Mouse (Mus musculus): ENCODE results near the gene Kcne2. TPM values are rescaled to one million over a fixed set of nuclear protein-coding genes. Genes with fewer than 3 reads are reported as not detected.

Kcne2 gene
- polyA plus RNA-seq, 1 experiment: 0.33 TPM

DNA sequence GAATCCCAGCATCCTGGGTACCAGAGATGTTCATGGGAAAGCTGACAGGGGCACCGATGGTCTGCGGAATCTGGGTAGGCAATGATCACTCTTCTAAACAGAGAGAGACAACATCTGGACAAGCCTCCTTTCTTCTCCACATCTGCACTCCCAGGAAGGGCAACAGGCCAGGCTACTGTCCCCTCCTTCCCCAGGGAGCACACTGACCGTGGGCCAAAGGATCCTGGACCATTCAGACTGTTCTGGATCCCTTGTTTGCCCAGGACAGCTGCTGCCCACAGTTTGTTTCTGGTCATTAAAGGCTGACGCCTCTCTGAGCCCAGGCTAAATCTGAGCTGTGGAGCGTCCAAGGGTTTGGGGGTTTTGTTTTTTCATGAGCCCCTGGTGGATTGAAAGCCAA, 9.5 kb upstream of the Kcne2 start:
- Histone ChIP-seq H3K27ac (ENCODE audit: insufficient read depth, low read length) (no peak overlapping the region), H3K4me1 (ENCODE audit: control insufficient read depth, insufficient read depth, low read length) (no peaks in the 10 kb centered on the region), H3K4me3 (ENCODE audit: insufficient read depth, low read length) (no peak overlapping the region)
- no peak for TF ChIP-seq CTCF (IDR thresholded peaks at IDR 0.05; ENCODE audit: extremely low read depth, insufficient read depth, low read length)
- TF ChIP-seq POLR2A (IDR thresholded peaks at IDR 0.05; ENCODE audit: extremely low read depth, insufficient read depth, low read length): no peak

DNA sequence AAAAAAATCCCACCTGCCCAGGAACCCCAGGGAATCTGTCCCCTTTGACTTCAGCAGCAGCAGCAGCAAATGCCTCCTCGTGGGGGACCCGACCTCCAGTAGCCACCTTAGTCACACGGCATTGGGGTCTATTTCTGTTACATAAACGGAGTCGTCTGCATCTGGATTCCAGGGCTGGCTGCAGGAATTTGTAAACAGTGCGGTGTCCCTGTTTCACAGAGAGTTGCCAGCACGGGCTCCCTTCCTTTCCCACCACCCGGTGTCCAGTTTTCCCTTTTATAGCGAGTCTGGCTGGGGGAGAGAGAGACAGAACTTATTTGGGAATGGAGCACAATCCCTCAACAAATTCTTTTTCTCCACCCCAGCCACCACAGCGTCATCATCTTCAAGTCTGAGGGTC, 7.1 kb upstream of the Kcne2 start:
- TF ChIP-seq CTCF (IDR thresholded peaks at IDR 0.05; ENCODE audit: extremely low read depth, insufficient read depth, low read length) (no peak), POLR2A (IDR thresholded peaks at IDR 0.05; ENCODE audit: extremely low read depth, insufficient read depth, low read length) (no peak)
- H3K4me1 ChIP-seq (ENCODE audit: control insufficient read depth, insufficient read depth, low read length): no peaks in the 10 kb centered on the region
- no peak overlapping the region for H3K27ac ChIP-seq (ENCODE audit: insufficient read depth, low read length)
- no peak overlapping the region for H3K4me3 ChIP-seq (ENCODE audit: insufficient read depth, low read length)

DNA sequence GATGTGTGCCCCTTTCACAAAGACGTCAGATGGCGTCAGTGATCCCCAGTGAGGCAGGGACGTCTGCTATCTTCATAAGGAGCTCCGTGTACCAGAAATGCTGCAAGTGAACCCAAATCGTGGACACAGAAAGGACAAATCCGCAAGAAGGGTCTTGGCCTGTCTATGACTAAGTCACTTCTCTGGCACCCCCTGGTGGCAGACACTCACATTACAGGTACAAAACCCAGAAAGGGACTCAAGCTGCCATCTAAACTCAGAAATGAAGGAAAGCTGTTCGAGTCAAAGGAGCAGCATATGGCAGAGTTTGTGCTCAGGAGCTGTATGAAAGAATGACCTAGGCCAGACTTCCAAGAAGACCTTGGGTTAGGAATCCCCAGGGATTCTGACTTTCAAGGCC, 5.6 kb upstream of the Kcne2 start:
- Histone ChIP-seq H3K27ac (ENCODE audit: insufficient read depth, low read length) (no peak overlapping the region), H3K4me3 (ENCODE audit: insufficient read depth, low read length) (no peak overlapping the region), H3K4me1 (ENCODE audit: control insufficient read depth, insufficient read depth, low read length) (no peaks in the 10 kb centered on the region)
- TF ChIP-seq CTCF (IDR thresholded peaks at IDR 0.05; ENCODE audit: extremely low read depth, insufficient read depth, low read length) (peak; percentile 83), POLR2A (IDR thresholded peaks at IDR 0.05; ENCODE audit: extremely low read depth, insufficient read depth, low read length) (no peak)

DNA sequence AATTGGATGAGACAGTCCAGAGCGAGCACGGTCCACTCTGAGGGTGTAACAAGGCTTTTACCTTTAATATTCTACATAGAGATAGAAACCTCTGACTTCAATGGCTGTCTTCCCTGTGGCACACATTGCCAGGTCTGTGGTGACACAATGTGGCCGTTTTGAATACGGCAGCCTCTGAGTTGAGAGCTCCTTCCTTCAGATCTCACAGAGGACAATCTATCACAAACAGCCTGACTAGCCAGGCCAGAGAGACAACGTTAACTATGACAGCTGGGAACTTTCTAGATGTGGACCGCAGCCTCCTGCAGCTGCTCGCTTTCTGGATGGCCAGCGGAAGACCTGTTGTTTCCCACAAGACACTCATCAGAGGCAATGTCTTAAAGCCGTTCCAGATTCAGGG, 3.4 kb upstream of the Kcne2 start:
- no peak overlapping the region for H3K27ac ChIP-seq (ENCODE audit: insufficient read depth, low read length)
- H3K4me1 ChIP-seq (ENCODE audit: control insufficient read depth, insufficient read depth, low read length): no peaks in the 10 kb centered on the region
- H3K4me3 ChIP-seq (ENCODE audit: insufficient read depth, low read length): no peak overlapping the region
- TF ChIP-seq POLR2A (IDR thresholded peaks at IDR 0.05; ENCODE audit: extremely low read depth, insufficient read depth, low read length) (no peak), CTCF (IDR thresholded peaks at IDR 0.05; ENCODE audit: extremely low read depth, insufficient read depth, low read length) (peak; percentile 64)

DNA sequence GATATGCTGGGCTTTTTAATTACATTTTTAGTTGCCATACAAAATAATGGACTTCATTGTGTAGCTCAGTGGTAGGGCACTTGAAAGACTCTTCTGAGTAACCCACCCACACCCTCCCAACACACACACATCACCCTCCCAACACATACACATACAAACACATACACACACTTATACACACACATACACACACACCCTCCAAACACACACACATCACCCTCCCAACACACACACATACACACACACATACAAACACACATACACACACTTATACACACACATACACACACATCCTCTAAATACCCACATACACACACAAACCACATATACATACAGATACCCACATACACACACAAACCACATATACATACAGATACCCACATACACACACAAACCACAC, 2.1 kb upstream of the Kcne2 start:
- H3K4me3 ChIP-seq (ENCODE audit: insufficient read depth, low read length): no peak overlapping the region
- no peak for TF ChIP-seq CTCF (IDR thresholded peaks at IDR 0.05; ENCODE audit: extremely low read depth, insufficient read depth, low read length)
- H3K4me1 ChIP-seq (ENCODE audit: control insufficient read depth, insufficient read depth, low read length): no peaks in the 10 kb centered on the region
- H3K27ac ChIP-seq (ENCODE audit: insufficient read depth, low read length): no peak overlapping the region

DNA sequence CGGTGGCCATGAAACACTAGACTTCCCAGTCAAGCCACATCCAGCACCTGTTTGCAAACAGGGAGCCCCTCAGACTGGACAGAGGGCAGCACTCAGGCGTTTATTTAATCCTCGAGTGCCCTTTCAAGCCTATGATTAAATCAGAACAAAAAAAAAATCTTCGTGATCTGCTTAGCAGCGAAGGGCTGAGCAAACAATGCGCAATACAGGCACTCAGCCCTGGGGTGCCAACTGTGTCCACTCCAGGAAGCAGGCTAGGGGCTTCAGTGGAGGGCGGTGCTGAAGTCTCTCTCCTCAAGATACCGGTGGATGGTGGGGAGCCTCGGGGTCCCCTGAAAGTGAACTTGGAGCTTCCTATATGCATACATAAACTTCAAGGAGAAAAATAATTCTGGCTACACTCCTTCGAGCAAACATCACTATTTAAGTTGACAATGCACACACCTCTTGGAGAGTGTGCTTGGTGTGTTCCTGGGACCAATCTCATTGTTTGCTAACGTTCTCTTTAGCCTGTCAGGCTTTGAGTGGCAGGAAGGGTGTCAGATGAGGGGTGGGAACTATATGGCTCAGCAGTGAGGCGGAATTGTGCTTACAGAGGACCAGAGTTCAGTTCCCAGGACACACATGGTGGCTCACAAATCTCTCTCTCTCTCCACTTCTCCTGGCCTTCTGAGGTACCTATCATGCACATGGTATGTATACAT, 2.2 kb downstream of the Kcne2 start:
- Histone ChIP-seq H3K27ac (ENCODE audit: insufficient read depth, low read length) (no peak overlapping the region), H3K4me3 (ENCODE audit: insufficient read depth, low read length) (no peak overlapping the region), H3K4me1 (ENCODE audit: control insufficient read depth, insufficient read depth, low read length) (no peaks in the 10 kb centered on the region)
- TF ChIP-seq CTCF (IDR thresholded peaks at IDR 0.05; ENCODE audit: extremely low read depth, insufficient read depth, low read length) (no peak), POLR2A (IDR thresholded peaks at IDR 0.05; ENCODE audit: extremely low read depth, insufficient read depth, low read length) (no peak)

DNA sequence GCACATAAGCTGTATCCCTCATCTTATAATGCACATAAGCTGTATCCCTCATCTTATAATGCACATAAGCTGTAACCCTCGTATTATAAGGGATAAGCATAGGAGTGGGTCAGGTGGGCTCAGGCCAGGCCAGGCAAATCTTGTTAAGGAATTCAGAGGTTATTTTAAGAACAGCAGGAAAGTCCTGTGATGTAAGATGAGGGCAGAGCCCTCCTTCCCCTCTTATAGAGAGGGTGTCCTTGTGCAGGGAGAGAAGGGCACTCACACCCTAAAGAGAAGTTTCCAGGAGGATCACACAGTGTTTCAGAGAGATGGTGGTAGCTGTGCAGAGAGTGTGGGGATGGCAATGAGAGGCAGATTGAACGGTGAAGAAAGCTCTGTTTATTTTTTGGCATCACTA, 3.1 kb downstream of the Kcne2 start:
- TF ChIP-seq CTCF (IDR thresholded peaks at IDR 0.05; ENCODE audit: extremely low read depth, insufficient read depth, low read length) (no peak), POLR2A (IDR thresholded peaks at IDR 0.05; ENCODE audit: extremely low read depth, insufficient read depth, low read length) (no peak)
- H3K4me1 ChIP-seq (ENCODE audit: control insufficient read depth, insufficient read depth, low read length): no peaks in the 10 kb centered on the region
- H3K27ac ChIP-seq (ENCODE audit: insufficient read depth, low read length): no peak overlapping the region
- no peak overlapping the region for H3K4me3 ChIP-seq (ENCODE audit: insufficient read depth, low read length)

DNA sequence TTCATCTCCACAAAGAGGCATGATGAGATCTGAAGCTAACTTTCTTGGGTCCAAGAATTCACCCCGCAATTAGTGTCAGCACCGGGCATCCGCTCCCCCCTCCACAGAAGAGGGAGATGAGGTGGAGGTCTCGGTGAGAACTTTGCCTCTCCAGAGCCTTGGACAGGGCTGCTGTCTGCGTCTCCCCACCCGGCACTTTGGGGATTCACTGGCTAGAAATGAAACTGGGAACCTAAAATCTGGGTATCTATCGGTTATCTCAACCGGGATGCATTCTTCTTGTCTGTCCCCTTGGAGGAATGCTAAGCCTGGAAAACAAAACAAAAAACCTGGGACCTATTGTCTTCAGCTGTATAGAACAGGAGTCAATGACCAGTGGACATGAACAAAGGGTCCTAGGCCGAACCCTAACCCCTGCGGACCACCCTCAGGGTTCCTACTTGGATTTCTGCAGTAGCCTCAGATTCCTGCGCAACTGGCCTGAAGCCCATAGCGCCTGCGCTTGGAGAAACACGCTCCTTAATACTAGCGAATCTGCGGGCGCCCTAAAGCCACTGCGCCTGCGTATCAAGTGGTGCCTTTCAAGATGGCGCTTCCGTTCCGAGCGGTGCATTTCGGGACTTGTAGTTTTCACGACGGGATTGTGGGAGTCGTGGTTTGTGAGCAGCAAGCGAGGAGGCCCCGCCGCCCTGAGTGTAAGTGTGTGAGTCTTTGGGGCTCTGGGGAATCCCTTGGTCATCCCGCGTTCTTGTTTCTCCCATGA, 8.6 kb downstream of the Kcne2 start, which contains the start of gene Smim11:
Gene Smim11, plus strand, starts transcription at position 638 of the 763 bp plus-strand sequence.
- Histone ChIP-seq H3K4me1 (ENCODE audit: control insufficient read depth, insufficient read depth, low read length) (peaks cover 5% of the 10 kb centered on the region), H3K27ac (ENCODE audit: insufficient read depth, low read length) (peak within 1 kb of the TSS; percentile 17; the same call in 1 of the 2 replicates), H3K4me3 (ENCODE audit: insufficient read depth, low read length) (peak within 1 kb of the TSS; percentile 72)
- TF ChIP-seq CTCF (IDR thresholded peaks at IDR 0.05; ENCODE audit: extremely low read depth, insufficient read depth, low read length): no peak
- TF ChIP-seq POLR2A (IDR thresholded peaks at IDR 0.05; ENCODE audit: extremely low read depth, insufficient read depth, low read length): peak; percentile 92

DNA sequence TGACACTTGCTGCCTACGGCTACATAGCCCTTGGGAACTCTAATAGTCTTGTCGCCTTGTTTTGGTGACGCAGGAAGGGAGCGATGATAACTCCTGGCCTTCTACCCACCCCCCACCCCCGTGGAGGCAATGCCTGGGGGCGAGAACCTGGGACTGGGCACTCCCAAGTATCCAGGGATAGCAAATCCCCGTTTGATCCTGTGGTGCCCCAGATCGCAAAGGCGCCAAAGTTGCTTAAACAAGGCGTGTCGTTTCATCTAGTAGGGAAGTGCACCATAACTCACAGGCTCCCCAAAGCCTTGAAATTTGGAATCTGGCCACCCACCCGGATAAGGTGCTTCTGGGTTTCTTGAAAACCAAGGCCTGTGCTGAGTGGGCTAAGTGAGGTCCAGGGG, 9.2 kb downstream of the Kcne2 start:
- Histone ChIP-seq H3K27ac (ENCODE audit: insufficient read depth, low read length) (no peak overlapping the region), H3K4me1 (ENCODE audit: control insufficient read depth, insufficient read depth, low read length) (peaks cover 5% of the 10 kb centered on the region), H3K4me3 (ENCODE audit: insufficient read depth, low read length) (peak overlapping the region; percentile 72)
- TF ChIP-seq CTCF (IDR thresholded peaks at IDR 0.05; ENCODE audit: extremely low read depth, insufficient read depth, low read length): no peak
- no peak for TF ChIP-seq POLR2A (IDR thresholded peaks at IDR 0.05; ENCODE audit: extremely low read depth, insufficient read depth, low read length)

DNA sequence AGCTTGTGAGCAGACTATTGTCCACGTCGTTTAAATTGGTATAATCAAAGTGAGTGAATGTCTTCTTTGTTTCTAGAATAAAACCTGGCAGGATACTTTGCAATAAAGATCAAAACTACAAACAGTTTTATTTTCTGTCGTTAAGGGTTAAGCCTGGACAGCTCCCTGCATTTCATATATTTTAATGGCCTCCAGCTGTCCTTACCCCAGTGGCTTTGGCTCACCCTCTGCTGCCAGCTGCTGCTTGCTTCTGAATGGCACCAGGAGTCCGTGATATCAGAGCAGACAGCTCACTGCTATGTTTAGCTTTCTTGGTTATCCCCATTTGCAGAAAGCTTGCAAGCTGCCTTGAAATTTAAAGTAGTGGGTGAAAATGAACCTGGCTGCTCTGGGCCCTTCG, 9.8 kb downstream of the Kcne2 start:
- peaks cover 5% of the 10 kb centered on the region for H3K4me1 ChIP-seq (ENCODE audit: control insufficient read depth, insufficient read depth, low read length)
- H3K27ac ChIP-seq (ENCODE audit: insufficient read depth, low read length): no peak overlapping the region
- peak overlapping the region; percentile 72 for H3K4me3 ChIP-seq (ENCODE audit: insufficient read depth, low read length)
- peak; percentile 44; the same call in 1 of the 2 replicates for TF ChIP-seq POLR2A (IDR thresholded peaks at IDR 0.05; ENCODE audit: extremely low read depth, insufficient read depth, low read length)
- TF ChIP-seq CTCF (IDR thresholded peaks at IDR 0.05; ENCODE audit: extremely low read depth, insufficient read depth, low read length): no peak

Measured in cortical plate, adult 2 months (tissue).